Mouse (Mus musculus): Measurements from ENCODE around the gene Muc20. TPM values are rescaled to one million over a fixed set of nuclear protein-coding genes. Genes with fewer than 3 reads are reported as not detected.
A peak's percentile ranks its signal among the peaks of the same experiment; 100 is the strongest.

Gene Muc20
- not detected in 2 replicates for total RNA-seq (2017)

GRCm38 (mm10) chr16:32797426-32797689, at the start of gene Muc20:
Gene Muc20, minus strand, starts transcription at chr16:32797435.
- ATAC-seq (replicated peaks; ENCODE audit: low read depth, poor library complexity, severe bottlenecking), result no peak

DNA sequence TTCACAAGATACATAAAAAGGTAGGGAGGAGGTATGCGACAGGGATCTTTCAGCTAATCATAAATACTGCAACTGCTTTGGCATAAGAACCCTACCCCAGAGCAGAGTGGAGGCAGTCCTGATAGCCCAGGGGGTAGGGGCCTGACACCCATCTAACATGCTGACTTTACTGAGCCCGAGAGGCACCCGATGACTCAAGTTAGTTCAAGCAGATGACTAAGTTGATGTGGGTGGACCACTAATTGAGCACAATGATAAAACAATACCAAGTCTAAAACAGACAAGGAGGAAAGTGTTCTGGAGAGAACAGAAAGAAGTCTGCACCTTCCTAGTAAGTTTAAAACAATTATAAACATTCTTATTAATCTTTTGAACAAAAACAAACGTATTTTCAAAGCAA, 34.3 kb upstream of the Muc20 start:
- no peak for ATAC-seq (replicated peaks; ENCODE audit: low read depth, poor library complexity, severe bottlenecking)

GRCm38 (mm10) chr16:32829104-32829503, 31.9 kb upstream of the Muc20 start:
- ATAC-seq (replicated peaks; ENCODE audit: low read depth, poor library complexity, severe bottlenecking), result no peak

GRCm38 (mm10) chr16:32826521-32826920, 29.3 kb upstream of the Muc20 start:
- ATAC-seq (replicated peaks; ENCODE audit: low read depth, poor library complexity, severe bottlenecking), result no peak

- ATAC-seq (replicated peaks; ENCODE audit: low read depth, poor library complexity, severe bottlenecking), result no peak
Measured at GRCm38 (mm10) chr16:32825380-32825779, 28.1 kb upstream of the Muc20 start.

DNA sequence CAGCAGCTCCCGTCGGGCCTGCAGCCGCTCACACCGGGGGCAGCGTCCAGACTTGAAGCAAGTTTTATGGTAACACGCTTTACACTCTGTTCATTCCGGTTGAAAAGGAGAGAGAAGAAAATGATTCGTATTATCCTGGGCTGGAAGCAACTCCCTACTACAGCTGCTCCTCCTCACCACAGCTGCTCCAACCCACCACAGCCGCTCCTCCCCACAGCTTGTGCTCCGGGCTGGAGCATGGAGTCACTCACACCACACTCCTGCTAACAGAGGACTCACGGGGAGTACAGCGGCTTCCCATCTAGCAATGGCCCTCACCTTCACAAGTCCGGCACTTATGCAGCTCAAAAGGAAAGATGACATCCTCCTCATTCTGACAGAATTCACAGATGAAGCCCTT, 26.8 kb upstream of the Muc20 start:
- no peak for ATAC-seq (replicated peaks; ENCODE audit: low read depth, poor library complexity, severe bottlenecking)

- ATAC-seq (replicated peaks; ENCODE audit: low read depth, poor library complexity, severe bottlenecking), result no peak
Measured at GRCm38 (mm10) chr16:32823487-32823886, 26.3 kb upstream of the Muc20 start.

DNA sequence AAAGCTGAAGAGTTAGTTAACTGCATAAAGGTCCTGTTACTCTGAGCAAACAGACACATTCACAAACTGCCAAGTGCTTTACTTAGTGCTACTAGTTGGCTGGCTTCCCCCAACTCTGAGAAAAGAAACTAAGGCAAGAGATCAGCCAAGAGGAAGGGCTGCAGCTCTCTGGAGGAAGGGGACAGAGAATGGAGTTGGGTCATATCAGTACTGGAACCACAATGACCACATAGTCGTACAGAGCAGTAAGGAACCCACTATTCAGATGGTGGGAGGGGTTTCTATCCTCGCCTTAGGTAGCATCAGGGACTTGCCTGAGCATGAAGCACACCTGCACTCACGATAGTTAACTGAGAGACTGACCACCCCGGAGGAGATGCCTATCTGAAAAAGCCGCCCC, 25.6 kb upstream of the Muc20 start:
- 0 out of 2 replicates have a peak, but pooled peaks have one; percentile 50 for ATAC-seq (replicated peaks; ENCODE audit: low read depth, poor library complexity, severe bottlenecking)

GRCm38 (mm10) chr16:32822450-32822827, 25.2 kb upstream of the Muc20 start:
- no peak for ATAC-seq (replicated peaks; ENCODE audit: low read depth, poor library complexity, severe bottlenecking)

GRCm38 (mm10) chr16:32821772-32822449, 24.7 kb upstream of the Muc20 start:
- no peak for ATAC-seq (replicated peaks; ENCODE audit: low read depth, poor library complexity, severe bottlenecking)

- ATAC-seq (replicated peaks; ENCODE audit: low read depth, poor library complexity, severe bottlenecking), result no peak
Measured at GRCm38 (mm10) chr16:32818441-32818840, 21.2 kb upstream of the Muc20 start.

DNA sequence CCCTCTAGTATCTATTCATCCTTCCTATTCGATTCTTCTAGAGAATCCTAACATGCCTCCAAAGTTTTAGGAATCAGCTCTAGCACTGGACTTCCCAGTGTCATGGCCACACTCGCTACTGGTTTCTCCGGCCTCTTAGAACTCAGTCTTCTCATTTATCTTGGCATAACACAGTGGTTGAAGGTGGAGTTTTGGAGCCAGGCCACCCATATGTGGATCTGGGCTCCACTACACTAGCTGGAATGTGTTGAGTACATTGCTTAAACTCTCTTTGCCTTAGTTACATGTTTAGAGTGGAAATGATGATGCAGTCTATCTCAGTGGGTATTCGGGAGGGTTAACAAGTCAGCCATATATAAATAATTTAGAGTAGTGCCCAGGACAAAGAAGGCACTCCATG, 20.8 kb upstream of the Muc20 start:
- ATAC-seq (replicated peaks; ENCODE audit: low read depth, poor library complexity, severe bottlenecking), result no peak

- ATAC-seq (replicated peaks; ENCODE audit: low read depth, poor library complexity, severe bottlenecking), result no peak
Measured at GRCm38 (mm10) chr16:32815160-32815605, 17.9 kb upstream of the Muc20 start.

DNA sequence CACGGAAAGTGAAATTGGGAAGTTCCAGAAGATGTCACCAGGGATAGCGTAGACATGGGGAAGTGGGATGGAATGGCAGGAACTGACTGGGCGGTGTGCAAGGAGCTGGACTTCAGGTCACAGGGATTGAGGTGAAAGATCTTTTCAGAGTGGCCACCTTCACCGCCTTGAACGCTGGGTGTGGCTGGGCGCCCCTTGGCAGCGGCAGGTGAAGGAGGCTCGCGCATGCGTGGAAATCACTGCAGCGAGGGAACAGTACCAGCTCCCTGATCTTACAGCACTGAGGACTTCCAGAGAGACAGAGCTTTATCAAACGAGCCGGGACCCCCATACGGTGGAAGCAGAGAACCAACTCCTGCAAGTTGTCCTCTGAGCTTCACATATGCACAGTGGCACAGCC, 17.3 kb upstream of the Muc20 start:
- ATAC-seq (replicated peaks; ENCODE audit: low read depth, poor library complexity, severe bottlenecking), result 0 out of 2 replicates have a peak, but pooled peaks have one; percentile 38

- ATAC-seq (replicated peaks; ENCODE audit: low read depth, poor library complexity, severe bottlenecking), result no peak
Measured at GRCm38 (mm10) chr16:32813771-32814170, 16.5 kb upstream of the Muc20 start.

DNA sequence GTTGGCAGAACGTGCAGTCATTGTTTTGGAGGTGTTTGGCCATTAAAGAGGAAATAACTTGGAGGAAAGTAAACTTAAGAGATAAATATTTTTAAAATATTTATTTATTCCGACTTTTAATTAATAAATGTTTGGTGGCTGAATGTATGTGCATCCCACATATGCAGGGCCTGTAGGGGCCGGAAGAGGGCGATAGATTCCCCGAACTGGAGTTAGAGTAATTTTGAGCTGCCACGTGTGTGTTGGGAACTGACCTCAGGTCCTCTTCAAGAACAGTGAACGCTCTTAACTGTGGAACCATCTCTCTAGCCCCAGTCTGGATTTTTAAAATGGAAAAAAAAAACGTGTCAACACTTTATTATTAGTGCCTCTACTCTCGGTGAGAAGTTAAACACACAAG, 16.1 kb upstream of the Muc20 start:
- ATAC-seq (replicated peaks; ENCODE audit: low read depth, poor library complexity, severe bottlenecking), result no peak

GRCm38 (mm10) chr16:32812888-32813361, 15.7 kb upstream of the Muc20 start:
- peak; percentile 93 for ATAC-seq (replicated peaks; ENCODE audit: low read depth, poor library complexity, severe bottlenecking)

GRCm38 (mm10) chr16:32810321-32810720, 13.1 kb upstream of the Muc20 start, which contains the start of gene Smbd1:
Gene Smbd1, minus strand, starts transcription at chr16:32810477.
- no peak for ATAC-seq (replicated peaks; ENCODE audit: low read depth, poor library complexity, severe bottlenecking)

DNA sequence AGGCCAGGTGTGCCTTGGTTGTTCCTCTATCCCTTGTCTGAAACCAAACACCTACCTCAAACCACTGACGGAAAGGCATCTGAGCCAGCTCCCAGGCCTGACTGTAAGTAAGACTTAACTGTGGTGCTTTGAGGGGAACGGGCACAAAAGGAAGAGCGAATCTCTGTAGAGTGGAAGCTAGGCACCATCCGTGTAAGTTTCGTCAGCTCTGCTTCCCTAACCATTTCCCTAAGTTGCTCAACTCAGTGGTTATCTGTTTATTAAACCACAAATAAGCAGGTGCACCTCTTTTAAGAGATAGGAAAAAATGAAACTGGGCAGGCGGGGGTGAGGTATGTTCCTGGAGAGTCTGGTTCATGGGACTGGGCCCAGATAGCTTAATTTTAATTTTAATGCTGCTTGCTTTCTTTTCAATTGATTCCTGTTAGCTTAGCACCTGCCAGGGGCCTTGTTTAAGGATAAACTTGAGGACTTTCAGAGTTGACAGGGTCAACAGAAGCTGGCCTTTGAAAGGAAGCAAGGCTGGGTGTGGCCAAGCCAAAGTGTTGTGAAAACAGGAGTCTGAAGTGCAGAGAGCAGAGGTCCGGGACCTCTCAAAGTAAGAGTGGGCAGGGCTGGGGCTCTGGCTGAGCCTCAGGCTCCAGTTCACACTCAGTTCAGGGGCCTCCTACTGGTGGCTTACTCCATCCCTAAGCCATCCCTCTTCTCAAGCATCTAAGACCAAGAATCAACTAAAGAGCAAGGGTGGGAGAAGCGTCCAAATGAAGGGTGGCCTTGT, 10.4 kb upstream of the Muc20 start:
- 0 out of 2 replicates have a peak, but pooled peaks have one; percentile 15 for ATAC-seq (replicated peaks; ENCODE audit: low read depth, poor library complexity, severe bottlenecking)

GRCm38 (mm10) chr16:32805151-32805550, 7.9 kb upstream of the Muc20 start:
- 0 out of 2 replicates have a peak, but pooled peaks have one; percentile 29 for ATAC-seq (replicated peaks; ENCODE audit: low read depth, poor library complexity, severe bottlenecking)

- no peak for ATAC-seq (replicated peaks; ENCODE audit: low read depth, poor library complexity, severe bottlenecking)
Measured at GRCm38 (mm10) chr16:32803901-32804300, 6.7 kb upstream of the Muc20 start.
